Mouse (Mus musculus) liver, embryonic 15.5 days (tissue): ENCODE data around the gene Map4k2. TPM values are rescaled to one million over a fixed set of nuclear protein-coding genes. Genes with fewer than 3 reads are reported as not detected.

ENCODE experiments used
- ATAC-seq: fragments of 200-750 bp; cut with Nextera tagmentation; 2 replicates; pipeline ENCODE4 v1.8.0; 2017; ENCODE audit warnings: moderate number of reproducible peaks, mild to moderate bottlenecking, moderate library complexity; ENCODE audit not compliant: insufficient read depth
- H3K27ac ChIP-seq: fragments of 300-500 bp; sonication (generic); replicated peaks from 2 replicates; pipeline ENCODE4 v1.5.1; 2015; ENCODE audit warnings: mild to moderate bottlenecking, inconsistent platforms
- H3K27me3 ChIP-seq: fragments of 300-500 bp; sonication (generic); 2 replicates; pipeline ENCODE4 v1.6.1; 2015; ENCODE audit warnings: mild to moderate bottlenecking, inconsistent platforms
- H3K36me3 ChIP-seq: fragments of 300-500 bp; sonication (generic); replicated peaks from 2 replicates; pipeline ENCODE4 v1.6.1; 2015; ENCODE audit warnings: moderate library complexity, mild to moderate bottlenecking, inconsistent platforms
- H3K4me1 ChIP-seq: fragments of 300-500 bp; sonication (generic); replicated peaks from 2 replicates; pipeline ENCODE4 v1.6.1; 2015; ENCODE audit warnings: inconsistent platforms
- H3K4me2 ChIP-seq: fragments of 300-500 bp; sonication (generic); 2 replicates; pipeline ENCODE4 v1.6.1; 2015; ENCODE audit warnings: moderate library complexity, mild to moderate bottlenecking, inconsistent platforms
- H3K4me3 ChIP-seq: fragments of 300-500 bp; sonication (generic); replicated peaks from 2 replicates; pipeline ENCODE4 v1.5.1; 2015; ENCODE audit warnings: mild to moderate bottlenecking, inconsistent platforms
- H3K9ac ChIP-seq: fragments of 300-500 bp; sonication (generic); 2 replicates; pipeline ENCODE4 v1.6.1; 2015; ENCODE audit warnings: moderate library complexity, mild to moderate bottlenecking, inconsistent platforms
- H3K9me3 ChIP-seq: fragments of 300-500 bp; sonication (generic); replicated peaks from 2 replicates; pipeline ENCODE4 v1.6.1; 2016; ENCODE audit warnings: inconsistent platforms
- WGBS: fragments of 180-500 bp; shearing (Covaris S2); methylation state at CpG from one replicate; pipeline ENCODE4 v1.1.7; 2015; ENCODE audit warnings: mixed read lengths; ENCODE audit not compliant: insufficient replicate concordance; 5-methylcytosine and 5-hydroxymethylcytosine counted together
- polyA plus RNA-seq: library from polyadenylated mRNA; unstranded; fragments of >200 nt; fragmentation: Nextera tagmentation; extraction: Ambion mirVana; gene quantifications from 2 replicates; pipeline ENCODE4 v1.2.1, GENCODE M21; 2015

The Map4k2 gene
- polyA plus RNA-seq, 1 experiment from 2014 or later, result 7.7 TPM

DNA sequence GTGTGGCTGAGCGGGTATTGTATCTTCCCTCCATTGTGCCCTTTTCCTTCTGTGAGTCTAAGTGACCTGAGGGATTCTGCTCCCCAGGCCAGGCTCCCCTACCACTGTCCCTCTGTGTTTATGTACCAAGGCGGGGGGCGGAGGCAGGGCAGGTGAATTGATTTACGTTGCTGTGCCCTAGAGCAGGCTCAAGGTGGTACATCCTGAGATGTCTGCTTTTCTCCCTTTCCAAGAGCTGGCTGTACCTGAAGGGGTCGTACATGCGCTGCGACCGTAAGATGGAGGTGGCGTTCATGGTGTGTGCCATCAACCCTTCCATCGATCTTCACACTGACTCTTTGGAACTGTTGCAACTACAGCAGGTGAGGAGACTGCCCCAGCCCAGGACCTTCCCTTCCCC is 4.0 kb upstream of the Map4k2 start:
- Histone ChIP-seq H3K9ac (no peak overlapping the region), H3K9me3 (no peaks in the 10 kb centered on the region), H3K4me1 (peaks cover 79% of the 10 kb centered on the region), H3K4me3 (no peak overlapping the region), H3K4me2 (peak overlapping the region; percentile 99; the same call in 1 of the 2 replicates), H3K36me3 (peaks cover 37% of the 10 kb centered on the region), H3K27ac (no peak overlapping the region), H3K27me3 (no peaks in the 10 kb centered on the region)
- no peak for ATAC-seq
- WGBS, result 83% methylated on average over 10 of the region's 10 CpGs

DNA sequence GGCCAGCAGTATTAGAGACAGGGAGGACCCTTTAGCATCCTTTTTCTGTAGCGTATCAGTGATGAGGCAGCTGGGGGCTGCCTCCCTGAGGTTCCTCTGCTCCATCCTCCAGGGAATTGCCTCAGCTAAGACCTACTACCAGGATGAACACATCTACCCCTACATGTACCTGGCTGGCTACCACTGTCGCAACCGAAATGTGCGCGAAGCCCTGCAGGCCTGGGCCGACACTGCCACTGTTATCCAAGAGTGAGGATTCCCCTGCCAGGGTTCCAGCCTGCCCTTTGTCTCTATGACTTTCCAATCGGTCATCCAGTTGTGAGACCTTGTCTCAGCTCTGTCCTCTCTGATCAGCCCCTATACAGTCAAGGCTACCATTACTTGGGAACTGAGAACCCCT is 2.8 kb upstream of the Map4k2 start:
- Histone ChIP-seq H3K27ac (no peak overlapping the region), H3K27me3 (no peaks in the 10 kb centered on the region), H3K4me1 (peaks cover 88% of the 10 kb centered on the region), H3K9ac (no peak overlapping the region), H3K4me3 (no peak overlapping the region), H3K4me2 (no peak overlapping the region), H3K9me3 (no peaks in the 10 kb centered on the region), H3K36me3 (peaks cover 37% of the 10 kb centered on the region)
- no peak for ATAC-seq
- 83% methylated on average over 7 of the region's 7 CpGs for WGBS

DNA sequence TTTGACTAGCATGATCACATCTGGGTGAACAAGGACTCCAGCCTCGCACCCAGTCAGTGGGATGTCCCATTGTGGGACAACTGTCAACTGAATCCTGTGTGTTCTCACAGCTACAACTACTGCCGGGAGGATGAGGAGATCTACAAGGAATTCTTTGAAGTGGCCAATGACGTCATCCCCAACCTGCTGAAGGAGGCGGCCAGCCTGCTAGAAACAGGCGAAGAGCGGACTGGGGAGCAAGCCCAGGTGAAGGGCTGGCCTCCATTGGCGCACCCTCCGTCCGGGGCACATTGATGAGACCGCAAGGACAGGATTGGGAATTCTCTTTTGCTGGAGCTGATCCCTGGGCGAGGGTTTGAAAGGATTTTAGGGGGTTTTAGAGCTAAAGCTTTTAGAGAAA is 2.2 kb upstream of the Map4k2 start:
- Histone ChIP-seq H3K4me3 (no peak overlapping the region), H3K27me3 (no peaks in the 10 kb centered on the region), H3K36me3 (peaks cover 37% of the 10 kb centered on the region), H3K27ac (no peak overlapping the region), H3K4me2 (no peak overlapping the region), H3K9ac (no peak overlapping the region), H3K9me3 (no peaks in the 10 kb centered on the region), H3K4me1 (peaks cover 90% of the 10 kb centered on the region)
- WGBS, result 87% methylated on average over 11 of the region's 11 CpGs
- no peak for ATAC-seq

DNA sequence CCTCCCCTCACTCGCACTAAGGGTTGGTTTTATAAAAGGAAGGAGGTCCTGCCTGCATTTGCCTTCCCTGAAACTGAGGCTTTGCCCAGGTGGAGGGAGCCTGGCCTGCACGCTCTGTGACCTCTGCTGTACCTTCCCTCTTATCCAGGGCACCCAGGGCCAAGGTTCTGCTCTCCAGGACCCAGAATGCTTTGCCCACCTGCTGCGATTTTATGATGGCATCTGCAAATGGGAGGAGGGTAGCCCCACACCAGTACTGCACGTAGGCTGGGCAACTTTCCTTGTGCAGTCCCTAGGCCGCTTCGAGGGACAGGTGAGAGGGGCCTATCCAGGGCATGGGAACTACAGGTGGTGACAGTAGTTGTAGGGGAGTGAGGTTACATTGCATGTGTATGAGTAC is 1.7 kb upstream of the Map4k2 start:
- Histone ChIP-seq H3K9ac (no peak overlapping the region), H3K4me2 (peak overlapping the region; percentile 100; the same call in 1 of the 2 replicates), H3K4me3 (no peak overlapping the region), H3K27me3 (no peaks in the 10 kb centered on the region), H3K9me3 (no peaks in the 10 kb centered on the region), H3K36me3 (peaks cover 42% of the 10 kb centered on the region), H3K27ac (no peak overlapping the region), H3K4me1 (peaks cover 88% of the 10 kb centered on the region)
- ATAC-seq, result no peak
- WGBS, result 84% methylated on average over 6 of the region's 6 CpGs

DNA sequence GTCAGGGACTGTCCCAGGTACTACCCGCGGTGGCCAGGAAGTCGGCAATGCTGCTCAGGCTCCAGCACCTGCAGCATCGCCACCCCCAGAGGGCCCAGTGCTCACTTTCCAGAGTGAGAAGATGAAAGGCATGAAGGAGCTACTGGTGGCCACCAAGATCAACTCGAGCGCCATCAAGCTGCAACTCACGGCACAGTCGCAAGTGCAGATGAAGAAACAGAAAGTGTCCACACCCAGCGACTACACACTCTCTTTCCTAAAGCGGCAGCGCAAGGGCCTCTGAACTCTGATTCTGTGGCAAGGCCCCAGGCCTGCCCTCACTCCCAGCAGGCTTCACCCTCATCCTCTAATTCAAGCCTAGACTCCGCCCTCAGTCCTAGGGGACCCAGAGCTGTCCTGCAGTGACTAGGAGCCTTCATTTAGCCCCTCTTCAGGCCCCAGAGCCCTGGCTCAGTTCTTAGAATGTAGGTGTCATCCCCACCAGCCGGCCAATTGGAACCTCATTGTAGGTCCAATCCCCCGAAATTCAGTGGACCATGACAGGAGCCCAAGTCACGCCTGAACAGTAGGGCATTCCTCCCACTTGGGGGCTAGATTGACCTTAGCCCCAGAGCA is 938 bp upstream of the Map4k2 start:
- WGBS, result 37% methylated on average over 15 of the region's 15 CpGs
- peak overlapping the region; percentile 73 for H3K4me3 ChIP-seq

DNA sequence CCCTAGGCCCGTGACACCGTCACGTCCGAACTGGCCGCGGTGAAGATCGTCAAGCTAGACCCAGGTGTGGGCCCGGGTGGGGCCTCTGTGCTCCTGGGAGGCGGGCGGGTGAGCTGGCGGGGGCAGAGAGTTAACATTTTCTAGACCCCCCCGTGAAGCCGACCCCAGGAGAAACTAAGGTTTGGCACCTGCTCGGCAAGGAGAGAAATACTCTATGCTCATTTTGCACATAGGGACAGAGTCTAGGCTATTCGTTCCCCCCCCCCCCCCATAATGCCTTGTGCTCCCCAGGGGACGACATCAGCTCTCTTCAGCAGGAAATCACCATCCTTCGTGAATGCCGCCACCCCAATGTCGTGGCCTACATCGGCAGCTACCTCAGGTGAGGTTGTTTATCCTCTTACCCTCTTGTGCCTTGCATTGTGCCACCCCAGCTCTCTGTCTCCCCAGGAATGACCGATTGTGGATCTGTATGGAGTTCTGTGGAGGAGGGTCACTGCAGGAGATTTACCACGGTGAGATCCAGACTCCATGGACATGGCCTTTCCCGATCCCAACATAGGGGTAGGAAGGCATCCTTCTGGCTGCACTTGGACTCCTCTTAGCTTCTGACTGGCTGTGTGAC is 630 bp downstream of the Map4k2 start:
- peak overlapping the region; percentile 100 for H3K4me2 ChIP-seq
- peak overlapping the region; percentile 73 for H3K4me3 ChIP-seq
- no peaks in the 10 kb centered on the region for H3K9me3 ChIP-seq
- peak overlapping the region; percentile 71 for H3K27ac ChIP-seq
- peak; percentile 38 for ATAC-seq
- peaks cover 82% of the 10 kb centered on the region for H3K4me1 ChIP-seq
- no peaks in the 10 kb centered on the region for H3K27me3 ChIP-seq
- H3K36me3 ChIP-seq, result peaks cover 56% of the 10 kb centered on the region
- peak overlapping the region; percentile 78 for H3K9ac ChIP-seq
- WGBS, result 3% methylated on average over 23 of the region's 23 CpGs

More for the DNA sequence above, 938 bp upstream of the Map4k2 start:
- Histone ChIP-seq H3K27me3 (no peaks in the 10 kb centered on the region), H3K4me2 (peak overlapping the region; percentile 100), H3K36me3 (peaks cover 42% of the 10 kb centered on the region), H3K9ac (peak overlapping the region; percentile 41), H3K4me1 (peaks cover 82% of the 10 kb centered on the region), H3K27ac (peak overlapping the region; percentile 81), H3K9me3 (no peaks in the 10 kb centered on the region)
- no peak for ATAC-seq

DNA sequence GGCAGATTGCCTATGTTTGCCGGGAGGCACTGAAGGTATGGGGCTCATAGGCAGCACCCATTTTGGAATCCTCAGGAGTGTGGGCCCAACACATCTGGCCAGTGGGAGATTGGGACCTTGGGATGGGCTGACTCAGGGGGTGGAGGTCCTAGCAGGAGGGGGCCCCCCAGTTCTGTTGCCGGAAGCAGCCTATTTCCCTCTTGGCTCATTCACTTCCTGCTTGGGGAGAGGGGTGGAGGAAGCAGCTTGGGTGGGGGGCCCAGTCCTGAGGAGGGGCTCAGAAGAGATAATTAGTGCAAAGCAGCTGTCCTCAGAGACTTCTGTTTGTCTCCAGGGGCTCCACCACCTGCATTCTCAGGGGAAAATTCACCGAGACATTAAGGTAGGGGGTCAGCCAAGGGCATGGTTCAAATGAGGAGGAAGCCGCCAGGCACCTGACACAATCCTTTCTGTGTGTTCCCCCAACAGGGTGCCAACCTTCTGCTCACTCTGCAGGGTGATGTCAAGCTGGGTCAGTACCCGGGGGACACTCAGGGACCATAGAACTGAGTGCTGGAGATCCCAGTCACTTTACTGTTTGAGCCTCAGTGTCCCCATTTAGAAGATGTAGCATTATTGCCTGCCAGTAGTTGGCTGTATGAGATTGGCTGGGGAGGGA is 1.5 kb downstream of the Map4k2 start:
- H3K27ac ChIP-seq, result peak overlapping the region; percentile 71; the same call in 1 of the 2 replicates
- WGBS, result 43% methylated on average over 5 of the region's 5 CpGs
- H3K4me3 ChIP-seq, result peak overlapping the region; percentile 73
- peaks cover 56% of the 10 kb centered on the region for H3K36me3 ChIP-seq
- peak overlapping the region; percentile 100 for H3K4me2 ChIP-seq
- no peaks in the 10 kb centered on the region for H3K9me3 ChIP-seq
- ATAC-seq, result no peak
- no peak overlapping the region for H3K9ac ChIP-seq
- peaks cover 75% of the 10 kb centered on the region for H3K4me1 ChIP-seq
- H3K27me3 ChIP-seq, result no peaks in the 10 kb centered on the region

DNA sequence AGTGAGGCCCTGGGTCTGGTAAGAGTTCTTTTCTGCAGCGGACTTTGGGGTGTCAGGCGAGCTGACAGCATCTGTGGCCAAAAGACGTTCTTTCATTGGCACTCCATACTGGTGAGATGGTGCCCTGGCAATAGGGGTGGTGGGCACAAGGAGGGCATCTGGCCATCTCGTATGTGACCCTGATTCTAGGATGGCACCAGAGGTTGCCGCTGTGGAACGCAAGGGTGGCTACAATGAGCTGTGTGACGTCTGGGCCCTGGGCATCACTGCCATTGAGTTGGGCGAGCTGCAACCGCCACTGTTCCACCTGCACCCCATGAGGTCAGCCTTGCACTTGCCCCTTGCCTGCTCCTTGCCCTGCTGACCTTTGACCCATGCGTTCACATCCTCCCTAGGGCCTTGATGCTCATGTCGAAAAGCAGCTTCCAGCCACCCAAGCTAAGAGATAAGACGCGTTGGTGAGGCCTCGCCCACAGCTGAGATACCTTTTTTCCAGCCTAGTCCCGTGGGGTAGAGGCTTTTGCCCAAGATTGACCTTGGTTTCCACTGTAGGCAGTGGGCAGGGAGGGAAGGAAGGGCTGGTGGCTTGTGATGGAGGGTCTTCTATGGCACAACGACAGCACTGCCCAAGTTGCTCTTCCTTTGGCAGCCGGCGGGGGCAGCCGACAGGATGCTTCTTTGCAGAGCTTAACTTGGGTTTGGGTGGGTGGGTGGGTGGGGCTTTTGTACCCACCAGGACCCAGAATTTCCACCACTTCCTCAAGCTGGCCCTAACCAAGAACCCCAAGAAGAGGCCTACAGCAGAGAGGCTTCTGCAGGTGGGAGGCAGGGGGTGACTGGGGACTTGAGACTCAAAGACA is 2.4 kb downstream of the Map4k2 start:
- Histone ChIP-seq H3K4me2 (peak overlapping the region; percentile 100; the same call in 1 of the 2 replicates), H3K27ac (no peak overlapping the region), H3K36me3 (peaks cover 47% of the 10 kb centered on the region), H3K4me1 (peaks cover 70% of the 10 kb centered on the region), H3K4me3 (0 out of 2 replicates have a peak overlapping the region, but pooled peaks have one; percentile 73), H3K9ac (no peak overlapping the region), H3K9me3 (no peaks in the 10 kb centered on the region), H3K27me3 (no peaks in the 10 kb centered on the region)
- ATAC-seq, result no peak
- 56% methylated on average over 19 of the region's 19 CpGs for WGBS

DNA sequence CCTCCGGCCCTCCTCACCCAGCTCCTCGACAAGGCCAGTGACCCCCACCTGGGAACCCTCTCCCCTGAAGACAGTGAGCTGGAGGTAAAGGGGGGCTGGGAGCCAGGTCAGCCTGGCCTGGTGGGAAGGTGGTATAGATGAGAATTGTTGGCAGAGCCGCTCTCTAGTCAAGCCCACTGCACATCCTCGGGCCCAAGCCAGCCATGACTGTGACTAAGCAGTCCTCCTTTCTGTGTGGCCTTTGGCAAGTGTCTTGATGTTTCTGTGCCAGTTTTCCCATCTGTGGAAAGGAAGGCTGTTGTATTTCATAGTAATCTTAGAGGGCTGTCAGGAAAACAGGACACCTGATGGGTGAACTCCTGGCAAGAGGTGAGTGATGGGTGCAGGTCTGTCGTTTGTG is 3.1 kb downstream of the Map4k2 start:
- Histone ChIP-seq H3K36me3 (peaks cover 40% of the 10 kb centered on the region), H3K9ac (no peak overlapping the region), H3K4me3 (no peak overlapping the region), H3K4me1 (peaks cover 74% of the 10 kb centered on the region), H3K27ac (no peak overlapping the region), H3K4me2 (no peak overlapping the region), H3K9me3 (no peaks in the 10 kb centered on the region), H3K27me3 (no peaks in the 10 kb centered on the region)
- 70% methylated on average over 5 of the region's 5 CpGs for WGBS
- no peak for ATAC-seq

DNA sequence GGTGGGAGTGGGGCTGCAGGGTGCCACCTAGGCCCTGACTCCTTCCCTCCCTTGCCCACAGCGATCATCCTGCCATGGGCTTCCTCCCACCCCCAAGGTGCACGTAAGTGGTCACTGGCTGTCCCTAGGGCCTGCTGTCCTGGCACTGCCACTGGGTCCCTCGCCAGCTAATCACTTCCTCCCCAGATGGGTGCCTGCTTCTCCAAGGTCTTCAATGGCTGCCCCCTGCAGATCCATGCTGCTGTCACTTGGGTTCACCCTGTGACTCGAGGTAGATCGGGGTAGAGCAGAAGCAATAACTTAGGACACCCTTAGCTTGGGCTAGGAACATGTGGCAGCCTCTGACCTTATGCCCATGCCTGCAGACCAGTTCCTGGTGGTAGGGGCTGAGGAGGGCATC is 5.1 kb downstream of the Map4k2 start:
- no peak overlapping the region for H3K9ac ChIP-seq
- 82% methylated on average over 5 of the region's 5 CpGs for WGBS
- no peak for ATAC-seq
- H3K9me3 ChIP-seq, result no peaks in the 10 kb centered on the region
- H3K36me3 ChIP-seq, result peaks cover 27% of the 10 kb centered on the region
- H3K4me1 ChIP-seq, result peaks cover 64% of the 10 kb centered on the region
- H3K4me3 ChIP-seq, result no peak overlapping the region
- no peak overlapping the region for H3K27ac ChIP-seq
- H3K4me2 ChIP-seq, result no peak overlapping the region
- no peaks in the 10 kb centered on the region for H3K27me3 ChIP-seq

DNA sequence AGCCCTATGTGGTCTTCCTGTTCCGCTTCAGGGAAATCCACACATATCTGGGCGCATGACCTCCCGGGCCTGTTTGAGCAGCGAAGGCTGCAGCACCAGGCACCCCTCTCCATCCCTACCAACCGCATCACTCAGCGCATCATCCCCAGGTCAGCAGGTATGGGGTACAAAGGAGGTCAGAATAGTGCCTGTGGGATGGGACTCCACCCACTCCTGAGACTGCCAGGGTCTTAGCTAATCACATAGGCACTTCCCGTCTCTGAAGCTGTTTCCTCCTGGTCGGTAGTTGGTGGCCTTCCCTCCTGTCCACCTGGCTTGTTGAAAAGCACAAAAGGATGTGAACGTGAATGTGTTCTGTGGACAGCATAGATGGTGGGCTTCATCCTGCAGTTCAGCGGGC is 5.7 kb downstream of the Map4k2 start:
- no peak for ATAC-seq
- H3K9ac ChIP-seq, result no peak overlapping the region
- peaks cover 27% of the 10 kb centered on the region for H3K36me3 ChIP-seq
- 75% methylated on average over 10 of the region's 10 CpGs for WGBS
- H3K4me1 ChIP-seq, result peaks cover 65% of the 10 kb centered on the region
- no peaks in the 10 kb centered on the region for H3K9me3 ChIP-seq
- H3K27me3 ChIP-seq, result no peaks in the 10 kb centered on the region
- H3K4me2 ChIP-seq, result no peak overlapping the region
- H3K27ac ChIP-seq, result no peak overlapping the region
- H3K4me3 ChIP-seq, result no peak overlapping the region
